Mouse (Mus musculus) E14TG2a.4 (cell line): ENCODE measurements around the gene Galc.

ENCODE experiments used
- CTCF ChIP-seq: conservative IDR thresholded peaks from 2 replicates; pipeline ENCODE4 v1.5.1; 2014; ENCODE audit warnings: low read length
- POU5F1 ChIP-seq: IDR thresholded peaks from 2 replicates; pipeline ENCODE4 v1.6.1; 2014; ENCODE audit warnings: low read length, borderline replicate concordance

DNA sequence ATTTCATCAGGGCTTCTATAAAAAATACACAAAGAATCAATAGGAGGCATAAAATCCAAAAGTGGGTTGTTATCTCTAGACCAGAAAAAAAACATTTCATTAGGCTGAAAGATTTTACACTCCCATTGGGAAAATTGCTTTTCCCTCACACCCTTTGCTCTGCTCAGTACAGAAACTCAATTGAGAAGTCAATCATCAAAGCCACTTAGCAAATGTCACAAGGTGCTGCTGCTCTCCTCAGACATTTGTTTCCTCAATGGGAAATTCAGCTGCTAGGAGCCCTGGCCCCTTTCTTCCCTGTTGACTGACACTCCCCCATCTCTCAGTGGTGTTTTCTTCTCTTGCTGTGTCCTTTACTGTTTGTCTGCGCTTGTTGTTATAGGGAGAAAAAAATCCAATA lies 79.8 kb downstream of the Galc start:
- TF ChIP-seq CTCF (no peak), POU5F1 (no peak)
